Mouse (Mus musculus) cerebellum, adult 11-12 months (tissue): ENCODE results near the gene Ache.

Experiments
- DNase-seq: peaks from one replicate; pipeline ENCODE4 v3.0.0; 2022

Gene Ache

DNA sequence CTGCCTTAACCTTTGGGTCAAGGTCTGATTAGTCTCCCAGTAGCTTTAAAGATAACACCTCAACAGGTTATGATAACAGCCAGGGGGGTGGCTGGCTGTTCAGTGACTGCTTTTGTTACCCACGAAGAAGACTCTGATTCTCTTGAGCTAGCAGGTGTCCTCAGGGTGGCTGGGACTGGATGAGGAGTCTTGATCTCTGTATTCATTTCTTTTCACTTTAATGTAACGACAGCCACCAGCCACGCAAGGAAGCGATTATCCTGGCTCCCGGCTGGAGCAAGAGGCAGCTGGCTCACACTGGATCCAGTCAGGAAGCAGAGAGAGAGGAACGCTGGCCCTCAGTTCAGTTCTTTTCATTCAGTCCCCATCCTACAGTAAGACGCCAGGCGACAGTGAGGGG, 49.9 kb downstream of the Ache start:
- DNase-seq: peak; percentile 18

DNA sequence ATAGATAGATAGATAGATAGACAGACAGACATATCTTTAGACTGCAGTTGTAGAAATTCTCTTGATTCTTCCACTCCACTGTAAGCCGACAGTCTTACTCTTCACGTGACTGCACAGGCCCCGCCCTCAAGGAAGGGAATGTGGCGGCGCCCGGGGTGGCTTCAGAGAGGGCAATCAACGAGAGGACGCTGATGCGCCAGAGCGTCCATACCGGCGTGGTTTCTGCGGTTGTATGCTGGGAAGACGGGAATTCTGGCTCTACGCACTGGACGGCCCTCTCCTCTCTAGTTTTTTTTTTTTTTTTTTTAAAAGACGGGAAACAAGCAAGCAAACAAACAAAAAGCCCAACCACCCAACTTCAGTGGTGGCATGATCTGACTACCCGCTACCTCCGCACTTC, 50.9 kb downstream of the Ache start:
- peak; percentile 93 for DNase-seq

GRCm38 (mm10) chr5:137338663-137339289, 51.5 kb downstream of the Ache start:
- DNase-seq: peak; percentile 64

- peak; percentile 70 for DNase-seq
Observed at GRCm38 (mm10) chr5:137339290-137339979, 52.1 kb downstream of the Ache start.

- DNase-seq: peak; percentile 26
Observed at GRCm38 (mm10) chr5:137340222-137340621, 52.9 kb downstream of the Ache start.

GRCm38 (mm10) chr5:137342407-137343012, 55.2 kb downstream of the Ache start:
- DNase-seq: no peak

GRCm38 (mm10) chr5:137343412-137343811, 56.1 kb downstream of the Ache start:
- DNase-seq: no peak

- DNase-seq: no peak
Observed at GRCm38 (mm10) chr5:137343869-137344268, 56.5 kb downstream of the Ache start.
